Mouse (Mus musculus): ENCODE measurements at regions not wholly inside any gene's neighbourhood (a gene's known extent, or its start where the extent isn't known, plus 50 kb on each side); places are given as distances from the start of the nearest gene placed in this dataset.

- Histone ChIP-seq H3K79me2 (ENCODE audit: control insufficient read depth, insufficient read depth) (no peaks in the 10 kb centered on the region), H3K36me3 (ENCODE audit: control insufficient read depth, insufficient read depth) (no peaks in the 10 kb centered on the region), H3K27me3 (ENCODE audit: control insufficient read depth, insufficient read depth, insufficient read length) (no peaks in the 10 kb centered on the region), H3K79me3 (ENCODE audit: low read depth) (no peaks in the 10 kb centered on the region), H3ac (ENCODE audit: control insufficient read depth, insufficient read length, low read depth) (no peak overlapping the region), H3K4me3 (ENCODE audit: insufficient read depth, poor library complexity, severe bottlenecking) (no peak overlapping the region)
- TF ChIP-seq MAX (IDR thresholded peaks at IDR 0.05): no peak
- TF ChIP-seq MYOD1 (IDR thresholded peaks at IDR 0.05; ENCODE audit: control insufficient read depth, insufficient read length, low read depth): no peak
- no peak for TF ChIP-seq MYOG (IDR thresholded peaks at IDR 0.05; ENCODE audit: control insufficient read depth, extremely low read depth, insufficient read length)
- no peak for TF ChIP-seq CEBPB (IDR thresholded peaks at IDR 0.05; ENCODE audit: low read depth)
- no peak for TF ChIP-seq FOSL1 (IDR thresholded peaks at IDR 0.05; ENCODE audit: insufficient read depth, low read length, poor library complexity, severe bottlenecking)
- TF ChIP-seq USF1 (IDR thresholded peaks at IDR 0.05; ENCODE audit: low read depth): no peak
- no peak for TF ChIP-seq CTCF (IDR thresholded peaks at IDR 0.05; ENCODE audit: control insufficient read depth, insufficient read depth, insufficient read length)
These were observed 135.1 kb upstream of the Noct start for GRCm38 (mm10) chr3:51089036-51089669.

DNA sequence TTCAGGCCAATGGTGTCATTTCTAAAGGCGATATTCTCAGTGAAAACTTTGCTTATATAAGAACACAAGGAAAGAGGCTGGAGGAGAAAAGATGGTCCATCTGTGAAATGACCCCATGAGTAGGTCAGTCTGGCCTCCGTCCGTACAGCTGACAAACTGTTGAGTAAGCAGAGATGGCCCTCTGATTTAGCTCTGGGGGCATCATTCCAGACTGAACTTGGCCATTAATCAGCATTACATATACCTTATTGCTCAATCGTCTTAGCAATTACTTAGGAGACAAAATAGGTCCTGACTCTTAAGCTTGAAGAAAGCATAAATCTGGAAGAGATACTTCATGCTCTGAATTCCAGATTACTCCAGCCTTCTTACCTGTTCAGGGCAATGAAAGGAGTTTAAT, 132.8 kb upstream of the Noct start:
- Histone ChIP-seq H3K36me3 (ENCODE audit: control insufficient read depth, insufficient read depth) (no peaks in the 10 kb centered on the region), H3K4me3 (ENCODE audit: insufficient read depth, poor library complexity, severe bottlenecking) (no peak overlapping the region), H3K79me2 (ENCODE audit: control insufficient read depth, insufficient read depth) (no peaks in the 10 kb centered on the region), H3K79me3 (ENCODE audit: low read depth) (no peaks in the 10 kb centered on the region), H3K27me3 (ENCODE audit: control insufficient read depth, insufficient read depth, insufficient read length) (no peaks in the 10 kb centered on the region), H3ac (ENCODE audit: control insufficient read depth, insufficient read length, low read depth) (no peak overlapping the region)
- TF ChIP-seq MAX (IDR thresholded peaks at IDR 0.05) (no peak), CTCF (IDR thresholded peaks at IDR 0.05; ENCODE audit: control insufficient read depth, insufficient read depth, insufficient read length) (no peak), USF1 (IDR thresholded peaks at IDR 0.05; ENCODE audit: low read depth) (no peak), FOSL1 (IDR thresholded peaks at IDR 0.05; ENCODE audit: insufficient read depth, low read length, poor library complexity, severe bottlenecking) (no peak), CEBPB (IDR thresholded peaks at IDR 0.05; ENCODE audit: low read depth) (peak; percentile 94), MYOD1 (IDR thresholded peaks at IDR 0.05; ENCODE audit: control insufficient read depth, insufficient read length, low read depth) (peak; percentile 34), MYOG (IDR thresholded peaks at IDR 0.05; ENCODE audit: control insufficient read depth, extremely low read depth, insufficient read length) (no peak)

DNA sequence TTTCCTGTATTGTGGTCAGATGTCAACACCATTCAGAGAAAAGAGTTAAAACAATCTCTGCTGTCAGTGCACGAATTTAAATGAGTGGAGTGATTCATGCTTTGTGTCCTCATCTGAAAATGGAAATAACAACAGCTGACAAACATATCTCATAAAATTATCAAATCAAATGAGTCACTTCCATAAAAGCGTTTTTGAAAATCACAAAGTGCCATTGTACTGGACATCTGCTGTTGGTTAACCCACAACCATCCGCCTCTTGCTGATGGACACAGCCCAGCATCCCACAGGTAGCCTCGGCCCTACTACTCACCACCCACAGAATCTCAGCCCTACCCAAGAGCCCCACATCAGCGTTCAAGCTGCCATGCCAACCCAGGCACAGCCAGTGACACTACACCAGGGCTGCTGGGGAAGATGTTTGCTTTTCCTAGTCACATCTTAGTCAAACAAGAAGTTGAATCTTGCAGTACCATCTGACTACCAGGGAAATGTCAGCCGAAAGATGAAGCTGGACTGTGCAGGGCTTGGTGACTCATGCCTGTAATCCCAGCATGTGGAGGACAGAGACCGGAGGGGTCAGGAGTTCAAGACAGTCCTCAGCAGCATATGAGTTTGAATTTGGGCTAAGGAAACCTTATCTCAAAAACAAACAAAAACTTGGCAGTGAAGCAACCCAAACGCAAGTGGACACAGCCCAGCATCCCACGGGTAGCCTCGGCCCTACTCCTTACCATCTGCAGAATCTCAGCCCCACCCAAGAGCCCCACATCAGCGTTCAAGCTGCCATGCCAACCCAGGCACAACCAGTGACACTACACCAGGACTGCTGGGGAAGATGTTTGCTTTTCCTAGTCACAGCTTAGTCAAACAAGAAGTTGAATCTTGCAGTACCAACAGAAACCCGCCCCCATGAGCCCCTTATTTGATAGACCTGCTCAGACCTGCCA, 131.9 kb upstream of the Noct start:
- no peaks in the 10 kb centered on the region for H3K27me3 ChIP-seq (ENCODE audit: control insufficient read depth, insufficient read depth, insufficient read length)
- TF ChIP-seq MYOG (IDR thresholded peaks at IDR 0.05; ENCODE audit: control insufficient read depth, extremely low read depth, insufficient read length) (no peak), FOSL1 (IDR thresholded peaks at IDR 0.05; ENCODE audit: insufficient read depth, low read length, poor library complexity, severe bottlenecking) (peak; percentile 69), CEBPB (IDR thresholded peaks at IDR 0.05; ENCODE audit: low read depth) (peak; percentile 27), MYOD1 (IDR thresholded peaks at IDR 0.05; ENCODE audit: control insufficient read depth, insufficient read length, low read depth) (peak; percentile 86), USF1 (IDR thresholded peaks at IDR 0.05; ENCODE audit: low read depth) (no peak), MAX (IDR thresholded peaks at IDR 0.05) (peak; percentile 34), CTCF (IDR thresholded peaks at IDR 0.05; ENCODE audit: control insufficient read depth, insufficient read depth, insufficient read length) (no peak)
- no peaks in the 10 kb centered on the region for H3K79me2 ChIP-seq (ENCODE audit: control insufficient read depth, insufficient read depth)
- H3ac ChIP-seq (ENCODE audit: control insufficient read depth, insufficient read length, low read depth): no peak overlapping the region
- no peak overlapping the region for H3K4me3 ChIP-seq (ENCODE audit: insufficient read depth, poor library complexity, severe bottlenecking)
- H3K79me3 ChIP-seq (ENCODE audit: low read depth): no peaks in the 10 kb centered on the region
- no peaks in the 10 kb centered on the region for H3K36me3 ChIP-seq (ENCODE audit: control insufficient read depth, insufficient read depth)

DNA sequence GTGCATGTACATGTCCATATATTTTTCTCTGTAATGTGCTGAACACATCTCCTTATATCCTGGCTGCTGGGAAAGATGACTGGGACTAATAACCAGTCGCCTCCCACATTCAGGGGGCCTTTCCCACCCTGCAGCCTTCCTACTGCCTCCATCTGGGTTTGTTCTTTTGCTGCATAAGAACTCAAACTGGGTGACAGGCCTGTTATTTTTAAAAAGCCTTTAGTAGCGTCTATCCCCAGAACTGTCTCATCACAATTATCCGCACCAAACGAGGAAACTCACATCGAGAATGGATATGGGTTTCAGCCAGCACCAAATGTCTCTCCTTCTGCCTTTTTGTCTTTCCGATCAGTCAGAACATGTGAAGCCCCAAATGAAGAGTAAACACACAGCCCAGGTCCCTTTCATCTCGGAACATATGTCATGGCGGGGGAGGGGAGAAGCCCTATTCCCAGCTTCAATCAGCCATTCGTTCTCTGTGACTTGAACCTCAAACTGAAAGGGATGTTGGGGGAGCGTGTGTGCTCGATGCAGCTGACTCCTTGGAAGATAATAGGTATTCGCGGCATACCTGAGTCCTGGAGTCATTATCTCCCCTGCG, 128.3 kb upstream of the Noct start:
- H3K4me3 ChIP-seq (ENCODE audit: insufficient read depth, poor library complexity, severe bottlenecking): no peak overlapping the region
- H3K79me3 ChIP-seq (ENCODE audit: low read depth): no peaks in the 10 kb centered on the region
- H3K36me3 ChIP-seq (ENCODE audit: control insufficient read depth, insufficient read depth): no peaks in the 10 kb centered on the region
- no peak for TF ChIP-seq MYOG (IDR thresholded peaks at IDR 0.05; ENCODE audit: control insufficient read depth, extremely low read depth, insufficient read length)
- no peak for TF ChIP-seq USF1 (IDR thresholded peaks at IDR 0.05; ENCODE audit: low read depth)
- no peak for TF ChIP-seq FOSL1 (IDR thresholded peaks at IDR 0.05; ENCODE audit: insufficient read depth, low read length, poor library complexity, severe bottlenecking)
- no peak for TF ChIP-seq MYOD1 (IDR thresholded peaks at IDR 0.05; ENCODE audit: control insufficient read depth, insufficient read length, low read depth)
- TF ChIP-seq CEBPB (IDR thresholded peaks at IDR 0.05; ENCODE audit: low read depth): no peak
- TF ChIP-seq CTCF (IDR thresholded peaks at IDR 0.05; ENCODE audit: control insufficient read depth, insufficient read depth, insufficient read length): no peak
- TF ChIP-seq MAX (IDR thresholded peaks at IDR 0.05): no peak
- no peaks in the 10 kb centered on the region for H3K79me2 ChIP-seq (ENCODE audit: control insufficient read depth, insufficient read depth)
- no peaks in the 10 kb centered on the region for H3K27me3 ChIP-seq (ENCODE audit: control insufficient read depth, insufficient read depth, insufficient read length)
- no peak overlapping the region for H3ac ChIP-seq (ENCODE audit: control insufficient read depth, insufficient read length, low read depth)

DNA sequence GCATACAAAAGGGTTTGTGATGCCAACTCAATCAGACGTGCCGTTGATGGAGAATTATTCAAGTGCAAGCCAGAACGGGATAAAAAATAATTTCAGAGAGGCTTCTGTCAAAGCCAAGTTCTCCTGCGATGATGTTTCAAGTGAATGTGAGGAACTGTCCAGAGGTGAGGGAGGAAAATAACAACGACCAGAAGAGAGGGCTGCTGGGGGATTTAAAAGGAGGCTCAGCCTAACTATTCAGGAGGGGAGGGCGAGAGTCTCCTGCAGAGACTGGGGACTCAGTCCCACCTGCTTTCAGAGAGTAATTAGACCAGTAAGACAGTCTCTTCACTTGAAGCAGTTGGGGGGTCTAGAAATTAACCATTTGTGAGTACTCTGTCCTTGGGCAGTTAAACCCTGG, 127.7 kb upstream of the Noct start:
- TF ChIP-seq MYOG (IDR thresholded peaks at IDR 0.05; ENCODE audit: control insufficient read depth, extremely low read depth, insufficient read length) (no peak), MAX (IDR thresholded peaks at IDR 0.05) (no peak), FOSL1 (IDR thresholded peaks at IDR 0.05; ENCODE audit: insufficient read depth, low read length, poor library complexity, severe bottlenecking) (no peak), CEBPB (IDR thresholded peaks at IDR 0.05; ENCODE audit: low read depth) (no peak), USF1 (IDR thresholded peaks at IDR 0.05; ENCODE audit: low read depth) (no peak), MYOD1 (IDR thresholded peaks at IDR 0.05; ENCODE audit: control insufficient read depth, insufficient read length, low read depth) (no peak), CTCF (IDR thresholded peaks at IDR 0.05; ENCODE audit: control insufficient read depth, insufficient read depth, insufficient read length) (no peak)
- Histone ChIP-seq H3K79me2 (ENCODE audit: control insufficient read depth, insufficient read depth) (no peaks in the 10 kb centered on the region), H3K4me3 (ENCODE audit: insufficient read depth, poor library complexity, severe bottlenecking) (no peak overlapping the region), H3K27me3 (ENCODE audit: control insufficient read depth, insufficient read depth, insufficient read length) (no peaks in the 10 kb centered on the region), H3ac (ENCODE audit: control insufficient read depth, insufficient read length, low read depth) (no peak overlapping the region), H3K79me3 (ENCODE audit: low read depth) (no peaks in the 10 kb centered on the region), H3K36me3 (ENCODE audit: control insufficient read depth, insufficient read depth) (no peaks in the 10 kb centered on the region)
